11 mouse cellular contexts compared by ENCODE assay signal in genomic region chr15:62056401-62056800, GRCm38 (mm10).
DNase-seq lines count a peak whose midpoint lies in the region; ATAC-seq and TF ChIP-seq lines count a peak whose summit lies in the region.
"Had no signal": no experiment of that assay in that cellular context is flagged by ENCODE, and none has a peak within 500 bp of the region (broad histone marks: within the 10 kb centered on the region; RNA-seq: fewer than 3 reads in every experiment).

No protein-coding gene starts in this region.

- no peak overlapping the region for H3K4me3 ChIP-seq in liver, adult 2 months (ENCODE audit: insufficient read depth, low read depth, low read length)
- H3K4me3 ChIP-seq in liver, embryonic 11.5 days (ENCODE audit: low read depth, low read length) = no peak overlapping the region
- no peak overlapping the region for H3K4me3 ChIP-seq in liver, embryonic 14.5 days (ENCODE audit: insufficient read depth in 1 of 2, low read depth in 2 of 2, low read length in 2 of 2)
- H3K4me3 ChIP-seq: embryonic facial prominence, embryonic 13.5 days; neural tube, embryonic 12.5 days had no signal

- peak; percentile 26 for DNase-seq in gastrocnemius, postnatal 25 days
- DNase-seq in gastrocnemius, postnatal 36 days = no peak
- peak; percentile 67 for DNase-seq in liver, adult 2 months (ENCODE audit: extremely low read depth, low read depth, low spot score)
- DNase-seq in liver, embryonic 11.5 days (ENCODE audit: low spot score) = no peak
- no peak for DNase-seq in liver, embryonic 14.5 days (ENCODE audit: low read depth in 3 of 3, low spot score in 3 of 3)
- no peak for DNase-seq in urinary bladder, adult 2 months (ENCODE audit: low spot score)
- DNase-seq: cerebellum, adult 11 months had no signal

- no peak for TF ChIP-seq EP300 in liver, embryonic 14.5 days (IDR thresholded peaks at IDR 0.05; ENCODE audit: low read depth)

- peaks cover 7% of the 10 kb centered on the region; the same call in 1 of the 2 replicates for H3K4me1 ChIP-seq in liver, adult 2 months (ENCODE audit: control insufficient read depth, insufficient read depth, low read length)
- H3K4me1 ChIP-seq in liver, embryonic 11.5 days (replicated peaks; ENCODE audit: control insufficient read depth, insufficient read depth, low read length) = peaks cover 18% of the 10 kb centered on the region
- peaks cover 0 to 17% of the 10 kb centered on the region in 2 experiments; a peak in 2 of 4 replicates for H3K4me1 ChIP-seq in liver, embryonic 14.5 days (replicated peaks; ENCODE audit: control insufficient read depth in 2 of 2, insufficient read depth in 2 of 2, low read length in 1 of 2)
- H3K4me1 ChIP-seq: neural tube, embryonic 12.5 days had no signal

- no peaks in the 10 kb centered on the region for H3K36me3 ChIP-seq in liver, adult 2 months (ENCODE audit: control insufficient read depth, insufficient read depth, low read length)
- peaks cover 2% of the 10 kb centered on the region; the same call in 1 of the 2 replicates for H3K36me3 ChIP-seq in liver, embryonic 11.5 days (ENCODE audit: control insufficient read depth, insufficient read depth, low read length)
- no peaks in the 10 kb centered on the region for H3K36me3 ChIP-seq in liver, embryonic 14.5 days (replicated peaks; ENCODE audit: control insufficient read depth, insufficient read depth, low read depth)
- H3K36me3 ChIP-seq: embryonic facial prominence, embryonic 13.5 days; neural tube, embryonic 12.5 days had no signal

- H3K9ac ChIP-seq in liver, adult 2 months (ENCODE audit: low read depth, low read length) = no peak overlapping the region
- H3K9ac ChIP-seq in liver, embryonic 11.5 days (ENCODE audit: low read depth, low read length) = no peak overlapping the region
- no peak overlapping the region for H3K9ac ChIP-seq in liver, embryonic 14.5 days (replicated peaks)
- H3K9ac ChIP-seq: embryonic facial prominence, embryonic 13.5 days; neural tube, embryonic 12.5 days had no signal

- H3K27me3 ChIP-seq in liver, adult 2 months (ENCODE audit: control insufficient read depth, insufficient read depth, low read length) = no peaks in the 10 kb centered on the region
- no peaks in the 10 kb centered on the region for H3K27me3 ChIP-seq in liver, embryonic 11.5 days (replicated peaks; ENCODE audit: control insufficient read depth, insufficient read depth, low read length)
- H3K27me3 ChIP-seq in liver, embryonic 14.5 days (ENCODE audit: control insufficient read depth, insufficient read depth, low read length) = no peaks in the 10 kb centered on the region
- H3K27me3 ChIP-seq: embryonic facial prominence, embryonic 13.5 days; neural tube, embryonic 12.5 days had no signal

- peak overlapping the region; percentile 2; the same call in 1 of the 2 replicates for H3K27ac ChIP-seq in liver, adult 2 months (replicated peaks; ENCODE audit: insufficient read depth, low read depth, low read length)
- H3K27ac ChIP-seq in liver, embryonic 11.5 days (ENCODE audit: low read depth, low read length) = no peak overlapping the region
- H3K27ac ChIP-seq in liver, embryonic 14.5 days = no peak overlapping the region
- H3K27ac ChIP-seq: embryonic facial prominence, embryonic 13.5 days; neural tube, embryonic 12.5 days had no signal

- TF ChIP-seq POLR2A in liver, adult 2 months (IDR thresholded peaks at IDR 0.05; ENCODE audit: extremely low read depth, insufficient read depth, low read length) = no peak

- H3K79me2 ChIP-seq in liver, adult 2 months (ENCODE audit: control insufficient read depth, insufficient read depth, low read length) = no peaks in the 10 kb centered on the region

- no peak overlapping the region for H3K4me2 ChIP-seq in liver, embryonic 11.5 days
- no peak overlapping the region for H3K4me2 ChIP-seq in liver, embryonic 14.5 days (ENCODE audit: low read depth)
- H3K4me2 ChIP-seq: embryonic facial prominence, embryonic 13.5 days; neural tube, embryonic 12.5 days had no signal

- 31% methylated on average over 3 of the region's 3 CpGs for WGBS in liver, adult 2 months
- 57% methylated on average over 3 of the region's 3 CpGs for WGBS in liver, embryonic 11.5 days
- 50% methylated on average over 3 of the region's 3 CpGs for WGBS in liver, embryonic 14.5 days (ENCODE audit: insufficient replicate concordance)

- TF ChIP-seq CTCF in liver, adult 2 months (IDR thresholded peaks at IDR 0.05; ENCODE audit: low read depth, low read length) = no peak
- TF ChIP-seq CTCF in liver, embryonic 14.5 days (IDR thresholded peaks at IDR 0.05; ENCODE audit: low read depth) = no peak

- intact Hi-C loops in gastrocnemius, postnatal 36 days (cut with DNase I) = no loop called here

- H3K9me3 ChIP-seq in liver, embryonic 11.5 days (ENCODE audit: control insufficient read depth, low read length) = no peaks in the 10 kb centered on the region
- no peaks in the 10 kb centered on the region for H3K9me3 ChIP-seq in liver, embryonic 14.5 days (ENCODE audit: control insufficient read depth, low read length)
- H3K9me3 ChIP-seq: embryonic facial prominence, embryonic 13.5 days; neural tube, embryonic 12.5 days had no signal

- ATAC-seq in liver, embryonic 11.5 days (replicated peaks; ENCODE audit: low FRiP score) = no peak
- 0 out of 2 replicates have a peak, but pooled peaks have one; percentile 28 for ATAC-seq in liver, embryonic 14.5 days (ENCODE audit: insufficient read depth)
- peak; percentile 88 for ATAC-seq in megakaryocyte progenitor cell, adult 5-6 weeks (replicated peaks; ENCODE audit: poor library complexity)
- ATAC-seq in CD4-positive, CD25-positive, alpha-beta regulatory T cell, adult 4 months = no peak

Comparison
In these comparisons a context has a peak if more than half of its experiments do, and no peak if none do; other contexts are left out.
1. DNase-seq: peak in gastrocnemius, postnatal 25 days (single experiment) and liver, adult 2 months (single experiment); none in gastrocnemius, postnatal 36 days (0 of 2), liver, embryonic 11.5 days (single experiment), liver, embryonic 14.5 days (0 of 3) and urinary bladder, adult 2 months (single experiment).
2. ATAC-seq: peak in liver, embryonic 14.5 days (single experiment) and megakaryocyte progenitor cell, adult 5-6 weeks (single experiment); none in liver, embryonic 11.5 days (single experiment) and CD4-positive, CD25-positive, alpha-beta regulatory T cell, adult 4 months (single experiment).